Mouse (Mus musculus): ENCODE measurements at regions not wholly inside any gene's neighbourhood (a gene's known extent, or its start where the extent isn't known, plus 50 kb on each side); places are given as distances from the start of the nearest gene placed in this dataset.
A peak's percentile ranks its signal among the peaks of the same experiment; 100 is the strongest.

DNA sequence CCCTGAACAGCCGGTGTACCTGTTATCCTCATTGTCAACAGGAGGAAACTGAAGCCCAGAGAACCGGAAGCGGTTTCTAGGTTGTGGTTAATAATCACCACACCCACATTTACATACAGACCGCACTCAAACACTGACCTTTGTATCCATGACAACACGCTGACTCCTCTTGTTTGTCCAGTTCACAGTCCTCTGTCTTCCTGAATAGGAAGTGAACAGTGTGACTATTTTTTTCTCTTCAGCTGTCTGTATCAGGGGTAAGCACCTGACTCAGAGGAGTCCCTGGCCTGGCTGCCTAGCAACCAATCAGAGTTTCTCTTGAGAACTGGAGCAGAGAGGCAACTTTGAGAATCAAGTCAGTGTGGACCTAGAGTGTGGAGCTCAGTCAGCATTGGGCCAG is 193.5 kb upstream of the Lrfn2 start:
- H3K4me1 ChIP-seq (ENCODE audit: control insufficient read depth, insufficient read depth, low read length): no peaks in the 10 kb centered on the region
- no peaks in the 10 kb centered on the region for H3K27me3 ChIP-seq (ENCODE audit: control insufficient read depth, insufficient read depth, low read length)
- ATAC-seq (ENCODE audit: low FRiP score, low TSS enrichment): no peak
- H3K36me3 ChIP-seq (ENCODE audit: control insufficient read depth, insufficient read depth, low read length): no peaks in the 10 kb centered on the region
- H3K9ac ChIP-seq (ENCODE audit: low read depth, low read length): no peak overlapping the region
- no peak overlapping the region for H3K4me2 ChIP-seq (replicated peaks; ENCODE audit: low read depth, low read length)
- H3K27ac ChIP-seq (ENCODE audit: low read depth, low read length): no peak overlapping the region
- 73% methylated on average over 5 of the region's 5 CpGs for WGBS
- no peak overlapping the region for H3K4me3 ChIP-seq (ENCODE audit: low read length)
- no peaks in the 10 kb centered on the region for H3K9me3 ChIP-seq (ENCODE audit: control insufficient read depth, low read length)

GRCm38 (mm10) chr17:48742769-48743405 is 189.3 kb upstream of the Lrfn2 start:
- ATAC-seq (ENCODE audit: low FRiP score, low TSS enrichment): no peak
- Histone ChIP-seq H3K4me1 (ENCODE audit: control insufficient read depth, insufficient read depth, low read length) (no peaks in the 10 kb centered on the region), H3K9me3 (ENCODE audit: control insufficient read depth, low read length) (no peaks in the 10 kb centered on the region), H3K27me3 (ENCODE audit: control insufficient read depth, insufficient read depth, low read length) (no peaks in the 10 kb centered on the region), H3K36me3 (ENCODE audit: control insufficient read depth, insufficient read depth, low read length) (no peaks in the 10 kb centered on the region), H3K4me3 (ENCODE audit: low read length) (no peak overlapping the region), H3K9ac (ENCODE audit: low read depth, low read length) (no peak overlapping the region), H3K4me2 (replicated peaks; ENCODE audit: low read depth, low read length) (no peak overlapping the region), H3K27ac (ENCODE audit: low read depth, low read length) (no peak overlapping the region)
- WGBS: 92% methylated on average over 13 of the region's 13 CpGs

DNA sequence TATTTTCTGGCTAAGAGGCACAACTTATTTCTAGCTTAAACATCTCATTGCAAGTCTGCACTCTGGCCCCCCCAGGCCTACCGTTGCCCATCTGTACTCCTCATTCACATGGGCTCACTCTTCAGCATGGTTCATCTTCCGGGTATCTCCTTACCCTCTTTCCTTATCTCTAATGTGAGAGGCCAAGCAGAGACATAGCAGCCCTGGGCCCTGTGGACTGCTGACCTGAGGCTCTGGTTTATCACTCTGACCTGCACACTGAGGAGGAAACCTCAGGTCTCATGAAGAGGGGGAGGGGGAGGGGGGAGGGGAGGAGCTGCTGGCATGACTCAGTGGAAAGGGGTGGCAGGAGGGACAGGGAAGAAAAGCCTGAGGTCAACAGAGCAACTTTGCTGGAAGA is 162.1 kb upstream of the Lrfn2 start:
- Histone ChIP-seq H3K4me3 (ENCODE audit: low read length) (no peak overlapping the region), H3K36me3 (ENCODE audit: control insufficient read depth, insufficient read depth, low read length) (no peaks in the 10 kb centered on the region), H3K9me3 (ENCODE audit: control insufficient read depth, low read length) (no peaks in the 10 kb centered on the region), H3K4me2 (replicated peaks; ENCODE audit: low read depth, low read length) (no peak overlapping the region), H3K4me1 (ENCODE audit: control insufficient read depth, insufficient read depth, low read length) (no peaks in the 10 kb centered on the region), H3K27ac (ENCODE audit: low read depth, low read length) (no peak overlapping the region), H3K9ac (ENCODE audit: low read depth, low read length) (no peak overlapping the region), H3K27me3 (ENCODE audit: control insufficient read depth, insufficient read depth, low read length) (no peaks in the 10 kb centered on the region)
- no peak for ATAC-seq (ENCODE audit: low FRiP score, low TSS enrichment)
- WGBS: 91% methylated on average over 2 of the region's 2 CpGs

DNA sequence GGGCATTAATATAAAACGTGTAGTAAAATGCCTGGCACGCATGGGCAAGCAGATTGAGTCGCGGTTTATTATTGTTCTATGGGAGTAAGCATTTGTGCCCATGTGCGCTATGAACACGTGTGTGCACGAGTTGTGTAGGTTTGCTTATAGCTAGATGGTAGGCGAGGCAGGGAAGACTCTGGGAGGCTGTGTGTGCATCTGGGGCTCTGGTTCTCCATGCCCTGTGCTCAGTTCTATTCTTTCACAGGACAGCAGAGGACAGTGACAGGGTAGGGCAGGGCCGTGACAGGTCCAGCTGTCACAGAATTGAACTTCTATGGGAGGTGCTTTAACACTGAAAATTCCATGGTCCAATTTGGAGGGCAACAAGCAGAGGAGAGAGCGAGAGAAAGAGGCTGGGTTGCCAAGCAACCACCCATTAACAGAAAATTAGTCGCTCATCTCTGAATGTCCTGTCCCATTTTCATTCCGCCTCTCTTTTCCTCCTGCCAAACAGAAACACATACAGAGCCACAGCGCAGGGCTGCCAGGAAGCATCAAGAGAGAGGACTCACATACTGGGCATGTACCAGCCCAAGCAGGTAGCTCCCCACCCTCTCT is 160.4 kb upstream of the Lrfn2 start:
- Histone ChIP-seq H3K36me3 (ENCODE audit: control insufficient read depth, insufficient read depth, low read length) (no peaks in the 10 kb centered on the region), H3K4me3 (ENCODE audit: low read length) (no peak overlapping the region), H3K27ac (ENCODE audit: low read depth, low read length) (no peak overlapping the region), H3K4me2 (replicated peaks; ENCODE audit: low read depth, low read length) (no peak overlapping the region), H3K9ac (ENCODE audit: low read depth, low read length) (no peak overlapping the region), H3K4me1 (ENCODE audit: control insufficient read depth, insufficient read depth, low read length) (no peaks in the 10 kb centered on the region), H3K9me3 (ENCODE audit: control insufficient read depth, low read length) (no peaks in the 10 kb centered on the region), H3K27me3 (ENCODE audit: control insufficient read depth, insufficient read depth, low read length) (no peaks in the 10 kb centered on the region)
- 87% methylated on average over 13 of the region's 13 CpGs for WGBS
- no peak for ATAC-seq (ENCODE audit: low FRiP score, low TSS enrichment)

GRCm38 (mm10) chr17:48774172-48774890 is 157.8 kb upstream of the Lrfn2 start:
- Histone ChIP-seq H3K36me3 (ENCODE audit: control insufficient read depth, insufficient read depth, low read length) (no peaks in the 10 kb centered on the region), H3K4me1 (ENCODE audit: control insufficient read depth, insufficient read depth, low read length) (no peaks in the 10 kb centered on the region), H3K4me2 (replicated peaks; ENCODE audit: low read depth, low read length) (no peak overlapping the region), H3K4me3 (ENCODE audit: low read length) (no peak overlapping the region), H3K27ac (ENCODE audit: low read depth, low read length) (no peak overlapping the region), H3K9ac (ENCODE audit: low read depth, low read length) (no peak overlapping the region), H3K27me3 (ENCODE audit: control insufficient read depth, insufficient read depth, low read length) (no peaks in the 10 kb centered on the region), H3K9me3 (ENCODE audit: control insufficient read depth, low read length) (no peaks in the 10 kb centered on the region)
- WGBS: 46% methylated on average over 15 of the region's 15 CpGs
- ATAC-seq (ENCODE audit: low FRiP score, low TSS enrichment): peak; percentile 35; the same call in 1 of the 2 replicates

GRCm38 (mm10) chr17:48775479-48775878 is 156.7 kb upstream of the Lrfn2 start:
- no peaks in the 10 kb centered on the region for H3K36me3 ChIP-seq (ENCODE audit: control insufficient read depth, insufficient read depth, low read length)
- H3K9ac ChIP-seq (ENCODE audit: low read depth, low read length): no peak overlapping the region
- no peaks in the 10 kb centered on the region for H3K9me3 ChIP-seq (ENCODE audit: control insufficient read depth, low read length)
- H3K27ac ChIP-seq (ENCODE audit: low read depth, low read length): no peak overlapping the region
- ATAC-seq (ENCODE audit: low FRiP score, low TSS enrichment): no peak
- 71% methylated on average over 5 of the region's 5 CpGs for WGBS
- H3K4me2 ChIP-seq (replicated peaks; ENCODE audit: low read depth, low read length): no peak overlapping the region
- no peak overlapping the region for H3K4me3 ChIP-seq (ENCODE audit: low read length)
- H3K27me3 ChIP-seq (ENCODE audit: control insufficient read depth, insufficient read depth, low read length): no peaks in the 10 kb centered on the region
- H3K4me1 ChIP-seq (ENCODE audit: control insufficient read depth, insufficient read depth, low read length): no peaks in the 10 kb centered on the region

DNA sequence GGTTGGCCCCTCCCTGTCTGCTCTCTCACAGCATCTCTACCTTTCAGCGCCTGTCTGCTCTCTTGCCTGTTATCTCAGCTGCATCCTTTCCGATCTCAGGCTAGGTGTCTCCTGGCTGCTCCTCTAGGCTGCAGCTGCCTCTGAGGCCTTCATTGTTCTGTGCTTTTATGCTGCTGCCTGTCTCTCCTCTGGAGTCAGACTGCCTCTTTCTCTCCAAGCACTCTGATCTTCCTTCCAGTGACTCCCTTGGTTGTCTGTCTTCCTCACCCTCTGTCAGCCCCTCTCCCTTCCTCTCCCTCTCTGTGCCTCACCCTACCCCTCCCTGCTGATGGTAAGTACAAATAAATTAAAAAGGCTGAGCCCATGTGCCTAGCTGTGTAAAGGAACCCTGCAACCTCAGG is 155.7 kb upstream of the Lrfn2 start:
- no peaks in the 10 kb centered on the region for H3K9me3 ChIP-seq (ENCODE audit: control insufficient read depth, low read length)
- H3K4me2 ChIP-seq (replicated peaks; ENCODE audit: low read depth, low read length): no peak overlapping the region
- no peak for ATAC-seq (ENCODE audit: low FRiP score, low TSS enrichment)
- no peaks in the 10 kb centered on the region for H3K27me3 ChIP-seq (ENCODE audit: control insufficient read depth, insufficient read depth, low read length)
- H3K36me3 ChIP-seq (ENCODE audit: control insufficient read depth, insufficient read depth, low read length): no peaks in the 10 kb centered on the region
- 28% methylated on average over 2 of the region's 2 CpGs for WGBS
- H3K4me3 ChIP-seq (ENCODE audit: low read length): no peak overlapping the region
- H3K9ac ChIP-seq (ENCODE audit: low read depth, low read length): no peak overlapping the region
- H3K4me1 ChIP-seq (ENCODE audit: control insufficient read depth, insufficient read depth, low read length): no peaks in the 10 kb centered on the region
- H3K27ac ChIP-seq (ENCODE audit: low read depth, low read length): no peak overlapping the region

DNA sequence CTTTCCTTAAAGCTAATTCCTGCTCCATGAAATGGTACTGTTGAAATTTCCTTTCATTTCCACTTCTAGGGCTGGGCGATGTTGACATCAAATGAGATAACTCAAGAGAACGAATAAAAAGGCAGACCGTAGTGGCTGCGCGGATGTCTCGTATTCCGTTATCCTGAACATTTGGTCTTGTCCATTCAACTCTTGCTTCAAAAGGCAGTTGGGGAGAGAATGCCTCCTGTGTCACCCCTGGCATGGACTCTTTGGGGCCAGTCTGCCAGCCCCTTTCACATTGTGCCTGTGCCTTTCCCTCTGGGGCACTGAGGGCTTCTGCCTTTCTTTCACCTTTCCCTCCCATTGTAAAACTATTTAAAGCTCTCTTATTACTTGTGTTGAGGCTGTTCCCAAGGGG is 152.0 kb upstream of the Lrfn2 start:
- Histone ChIP-seq H3K4me1 (ENCODE audit: control insufficient read depth, insufficient read depth, low read length) (no peaks in the 10 kb centered on the region), H3K36me3 (ENCODE audit: control insufficient read depth, insufficient read depth, low read length) (no peaks in the 10 kb centered on the region), H3K27ac (ENCODE audit: low read depth, low read length) (no peak overlapping the region), H3K4me3 (ENCODE audit: low read length) (no peak overlapping the region), H3K9me3 (ENCODE audit: control insufficient read depth, low read length) (no peaks in the 10 kb centered on the region), H3K4me2 (replicated peaks; ENCODE audit: low read depth, low read length) (no peak overlapping the region), H3K9ac (ENCODE audit: low read depth, low read length) (no peak overlapping the region), H3K27me3 (ENCODE audit: control insufficient read depth, insufficient read depth, low read length) (no peaks in the 10 kb centered on the region)
- ATAC-seq (ENCODE audit: low FRiP score, low TSS enrichment): no peak
- 92% methylated on average over 7 of the region's 7 CpGs for WGBS

DNA sequence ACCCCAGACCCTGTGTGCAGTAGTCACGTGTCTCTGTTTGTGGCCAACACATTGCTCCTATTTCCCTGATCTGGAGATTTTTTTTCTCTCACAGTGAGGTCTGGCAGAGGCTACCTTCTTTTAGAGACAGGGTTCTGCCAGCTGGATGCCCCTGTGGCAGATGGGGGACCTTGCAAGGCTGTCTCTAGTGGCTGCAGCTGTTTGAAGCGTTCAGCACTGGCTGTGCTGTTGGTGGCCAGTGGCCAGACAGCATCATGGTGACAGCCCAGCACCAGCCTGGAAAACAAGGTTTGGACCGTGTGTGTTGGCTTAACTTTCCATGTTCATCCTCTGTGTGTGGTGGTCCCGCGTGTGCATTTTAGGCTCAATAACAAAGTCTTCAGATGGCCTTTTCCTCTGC is 147.8 kb upstream of the Lrfn2 start:
- ATAC-seq (ENCODE audit: low FRiP score, low TSS enrichment): no peak
- Histone ChIP-seq H3K4me1 (ENCODE audit: control insufficient read depth, insufficient read depth, low read length) (no peaks in the 10 kb centered on the region), H3K36me3 (ENCODE audit: control insufficient read depth, insufficient read depth, low read length) (no peaks in the 10 kb centered on the region), H3K27ac (ENCODE audit: low read depth, low read length) (no peak overlapping the region), H3K4me3 (ENCODE audit: low read length) (no peak overlapping the region), H3K4me2 (replicated peaks; ENCODE audit: low read depth, low read length) (no peak overlapping the region), H3K27me3 (ENCODE audit: control insufficient read depth, insufficient read depth, low read length) (no peaks in the 10 kb centered on the region), H3K9ac (ENCODE audit: low read depth, low read length) (no peak overlapping the region), H3K9me3 (ENCODE audit: control insufficient read depth, low read length) (no peaks in the 10 kb centered on the region)
- WGBS: 83% methylated on average over 5 of the region's 5 CpGs
